Mouse (Mus musculus): ENCODE data around the gene Csf2rb2.

- no peak for TF ChIP-seq POLR2A (IDR thresholded peaks at IDR 0.05; ENCODE audit: extremely low read depth, insufficient read depth, low read length)
- TF ChIP-seq CTCF (IDR thresholded peaks at IDR 0.05; ENCODE audit: low read depth, low read length), result no peak
Observed at GRCm38 (mm10) chr15:78326747-78327146, 21.2 kb upstream of the Csf2rb2 start.
